Mouse (Mus musculus) naive thymus-derived CD4-positive, alpha-beta T cell, adult 2 months (primary cell): ENCODE measurements around the gene Znrd1.
A peak's percentile ranks its signal among the peaks of the same experiment; 100 is the strongest.

Source experiments
- DNase-seq: peaks from one replicate; pipeline ENCODE4 v3.0.0-alpha.2; 2011; ENCODE audit warnings: low read depth

Znrd1 gene

GRCm38 (mm10) chr17:36923491-36923890, 34.9 kb downstream of the Znrd1 start:
- no peak for DNase-seq

GRCm38 (mm10) chr17:36922715-36923114, 35.6 kb downstream of the Znrd1 start:
- no peak for DNase-seq

GRCm38 (mm10) chr17:36920239-36920638, 38.1 kb downstream of the Znrd1 start:
- no peak for DNase-seq

- DNase-seq = peak; percentile 73
Measured at GRCm38 (mm10) chr17:36915076-36915475, 43.3 kb downstream of the Znrd1 start.

- DNase-seq = peak; percentile 88
Measured at GRCm38 (mm10) chr17:36914108-36914507, 44.3 kb downstream of the Znrd1 start.

- DNase-seq = no peak
Measured at GRCm38 (mm10) chr17:36912031-36912430, 46.3 kb downstream of the Znrd1 start.

GRCm38 (mm10) chr17:36909802-36910201, 48.6 kb downstream of the Znrd1 start:
- no peak for DNase-seq

- no peak for DNase-seq
Measured at GRCm38 (mm10) chr17:36908235-36908634, 50.1 kb downstream of the Znrd1 start.
